Mouse (Mus musculus) yolk sac, embryonic 10.5 days (tissue): ENCODE data around the gene Pold1.

Experiments
- DNase-seq: peaks from one replicate; pipeline ENCODE4 v3.0.0-alpha.2; 2017; ENCODE audit warnings: low spot score

Gene Pold1

DNA sequence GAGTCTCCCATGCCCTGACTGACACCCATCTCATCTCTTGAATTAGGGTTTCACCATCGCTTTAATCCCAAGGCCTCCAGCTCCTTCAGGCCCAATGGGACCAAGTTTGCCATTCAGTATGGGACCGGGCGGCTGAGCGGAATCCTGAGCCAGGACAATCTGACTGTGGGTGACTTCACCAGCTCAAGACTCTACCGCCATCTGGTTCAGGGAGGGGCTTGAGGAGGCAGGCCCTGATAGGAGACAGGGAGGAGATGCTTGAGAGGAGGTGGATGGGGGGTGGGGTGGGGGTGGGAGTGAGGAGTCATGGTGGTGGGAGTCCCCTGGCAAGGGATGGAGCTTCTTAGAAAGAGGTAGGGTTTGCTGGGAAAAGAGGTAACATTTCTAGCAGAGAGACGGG, 33.0 kb upstream of the Pold1 start:
- no peak for DNase-seq

GRCm38 (mm10) chr7:44576333-44576844, 27.7 kb upstream of the Pold1 start:
- no peak for DNase-seq

DNA sequence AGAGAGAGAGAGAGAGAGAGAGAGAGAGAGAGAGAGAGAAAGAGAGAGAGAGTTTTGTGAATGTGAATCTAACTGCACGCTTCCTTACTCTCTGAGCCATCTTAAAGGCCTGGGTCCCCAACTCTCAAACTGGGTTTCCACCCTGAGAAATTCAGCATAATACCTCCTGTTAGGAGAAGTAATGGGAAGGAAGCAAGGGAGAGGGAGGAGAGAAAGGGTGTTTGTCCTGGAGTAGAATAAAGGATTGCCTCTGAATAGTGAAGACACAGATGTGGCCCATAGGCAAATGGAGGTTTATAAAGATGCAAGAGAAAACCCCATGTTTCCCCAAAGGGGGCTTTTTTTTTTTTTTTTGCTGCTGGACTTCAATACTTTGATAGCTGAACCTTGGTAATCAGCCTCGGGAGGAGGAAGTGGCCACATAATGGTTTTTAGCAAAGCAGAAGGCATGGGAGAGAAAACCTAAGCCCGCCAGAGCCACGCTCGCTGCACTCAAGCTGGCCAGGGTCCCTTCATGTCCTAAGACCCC, 24.4 kb upstream of the Pold1 start:
- no peak for DNase-seq

DNA sequence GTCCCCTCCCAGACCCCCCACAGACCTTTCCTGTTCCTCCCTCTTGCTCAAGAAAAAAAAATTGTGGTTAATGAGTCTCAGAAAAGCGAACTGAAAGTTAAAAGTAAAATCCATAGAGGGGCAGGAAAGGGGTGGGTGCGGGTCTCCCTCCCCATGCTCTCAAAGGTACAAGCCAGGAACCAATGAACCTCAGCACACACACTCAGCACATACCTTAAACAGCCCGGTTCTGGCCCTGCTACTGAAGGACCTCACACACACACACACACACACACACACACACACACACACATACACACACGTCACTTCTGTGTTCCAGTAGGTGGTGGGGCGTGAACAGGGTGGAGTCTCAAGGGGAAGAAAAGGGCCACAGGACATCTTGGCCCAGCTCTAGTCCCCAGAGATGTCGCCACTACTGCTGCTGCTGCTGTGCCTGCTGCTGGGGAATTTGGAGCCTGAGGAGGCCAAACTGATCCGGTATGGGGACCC, 23.6 kb upstream of the Pold1 start, which contains the start of gene Napsa:
Napsa (plus strand) TSS at position 168 of the 489 bp plus-strand sequence.
- DNase-seq, result no peak

DNA sequence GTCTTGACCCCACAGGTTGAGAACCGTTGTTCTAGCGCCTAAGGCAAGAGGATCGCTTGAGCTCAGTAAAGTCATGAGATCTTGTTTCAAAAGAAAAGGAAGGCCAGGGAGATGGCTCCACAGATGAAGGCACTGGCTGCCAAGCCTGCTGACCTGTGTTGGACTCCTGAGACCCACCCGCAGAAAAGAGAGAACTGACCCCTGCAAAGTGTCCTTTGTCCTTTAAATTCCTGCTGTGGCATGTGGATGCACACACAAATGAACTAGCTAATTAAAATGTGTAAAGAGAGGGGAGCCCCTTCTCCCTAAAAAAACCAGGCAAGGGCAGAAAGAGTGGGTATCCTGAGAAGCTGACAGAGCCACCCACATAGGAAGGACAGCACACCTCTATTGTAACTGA, 23.2 kb upstream of the Pold1 start:
- no peak for DNase-seq

- no peak for DNase-seq
Measured at GRCm38 (mm10) chr7:44570989-44571388, 22.3 kb upstream of the Pold1 start.

DNA sequence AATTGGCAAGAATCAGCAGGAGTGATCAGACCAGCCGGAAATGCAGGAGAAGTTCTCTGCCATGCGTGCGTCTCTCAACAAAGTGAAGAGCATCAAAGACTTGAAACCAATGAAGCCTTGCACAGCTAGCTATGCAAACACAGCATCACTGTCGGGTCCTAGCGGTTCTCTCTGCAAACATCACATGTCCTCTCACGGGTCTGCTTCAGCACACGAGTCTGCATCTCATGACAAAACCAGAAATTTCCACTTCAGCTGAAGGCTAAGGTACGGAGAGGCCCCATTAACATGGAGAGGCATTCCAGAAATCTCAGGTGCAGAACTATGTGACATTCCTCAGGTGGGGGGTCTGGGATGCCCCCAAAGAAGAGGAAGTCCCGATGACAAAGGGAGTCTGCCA, 20.2 kb upstream of the Pold1 start:
- DNase-seq, result no peak

DNA sequence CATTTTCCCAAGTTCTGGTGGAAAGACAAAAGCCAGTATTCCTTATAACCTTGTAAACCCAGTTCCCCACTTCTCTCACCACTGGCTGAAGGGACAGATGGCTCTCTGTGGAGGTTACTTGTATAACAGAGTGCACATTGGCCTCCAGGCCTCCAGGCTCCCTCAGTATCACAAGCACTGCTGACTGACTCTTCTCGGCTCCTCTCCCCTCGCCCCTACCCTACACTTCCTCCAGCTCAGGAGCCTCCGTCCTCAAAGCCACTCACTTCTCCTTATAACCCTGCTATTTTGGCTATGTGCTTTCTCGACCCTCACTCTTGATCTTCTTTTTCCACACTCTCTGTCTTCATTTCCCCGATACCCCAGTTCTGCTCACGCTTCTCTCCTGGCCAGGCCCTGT, 16.8 kb upstream of the Pold1 start:
- DNase-seq, result no peak

DNA sequence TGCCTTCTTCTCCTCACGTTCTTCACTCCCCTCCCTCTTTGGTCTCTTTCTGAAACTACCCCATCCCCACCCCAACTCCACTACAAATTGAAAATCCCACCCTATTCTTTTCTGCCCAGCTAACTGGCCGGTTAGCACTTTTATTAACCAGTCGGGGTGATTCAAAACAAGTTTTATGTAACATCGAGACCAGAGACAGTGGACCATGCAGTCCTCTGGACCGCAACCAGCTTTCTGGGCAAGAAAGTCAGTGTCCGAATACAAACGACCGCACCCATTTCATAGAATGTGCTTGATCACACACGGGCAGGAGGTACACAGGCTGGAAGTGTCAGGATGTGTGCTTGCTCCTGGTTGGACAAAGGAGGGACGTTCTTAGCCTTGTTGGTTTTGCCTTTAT, 15.8 kb upstream of the Pold1 start:
- DNase-seq, result no peak

- no peak for DNase-seq
Measured at GRCm38 (mm10) chr7:44563284-44563683, 14.6 kb upstream of the Pold1 start.

DNA sequence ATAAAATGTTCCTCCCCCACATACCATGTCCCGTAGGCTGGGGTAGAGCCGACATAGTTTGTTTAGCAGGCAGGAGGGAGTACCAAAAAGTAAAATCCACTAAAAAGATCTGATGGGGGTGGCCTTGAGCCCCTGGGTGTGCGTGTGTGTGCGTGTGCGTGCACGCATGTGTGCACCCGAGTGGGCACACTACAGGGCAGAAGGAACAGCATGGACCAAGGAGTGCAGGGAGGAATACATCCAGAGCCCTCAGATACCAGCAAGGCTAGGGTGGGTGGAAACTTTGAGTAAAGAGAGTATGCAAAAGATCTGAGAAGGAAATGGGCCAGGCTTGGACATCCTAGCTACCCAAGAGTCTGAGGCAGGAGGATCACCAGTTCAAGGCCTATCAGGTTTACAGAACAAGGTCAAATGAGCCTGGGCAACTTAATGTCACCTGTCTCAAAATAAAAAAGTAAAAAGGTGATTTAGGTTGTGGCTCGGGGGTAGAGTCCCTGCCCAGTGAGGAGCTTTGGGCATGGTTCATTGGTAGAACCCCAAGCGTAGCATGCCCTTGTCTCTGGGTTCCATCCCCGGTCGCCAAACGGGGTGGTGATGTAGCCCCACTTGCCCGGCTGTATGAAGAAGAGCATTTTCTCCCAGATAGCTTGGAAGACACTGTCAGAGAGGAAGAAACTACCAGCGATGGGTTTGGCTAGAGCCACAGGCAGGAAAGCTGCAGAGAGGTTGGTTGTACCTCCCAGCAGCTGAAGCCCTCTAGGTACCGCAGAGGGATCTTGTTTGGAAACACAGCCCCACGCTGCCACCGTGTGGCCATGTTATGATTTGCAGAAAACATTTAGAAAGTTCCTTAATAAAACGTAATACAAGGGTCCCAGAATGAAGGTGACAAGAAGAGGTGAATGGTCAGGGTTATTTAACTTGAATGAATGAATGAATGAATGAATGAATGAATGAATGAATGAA, 12.1 kb upstream of the Pold1 start:
- DNase-seq, result peak; percentile 53

DNA sequence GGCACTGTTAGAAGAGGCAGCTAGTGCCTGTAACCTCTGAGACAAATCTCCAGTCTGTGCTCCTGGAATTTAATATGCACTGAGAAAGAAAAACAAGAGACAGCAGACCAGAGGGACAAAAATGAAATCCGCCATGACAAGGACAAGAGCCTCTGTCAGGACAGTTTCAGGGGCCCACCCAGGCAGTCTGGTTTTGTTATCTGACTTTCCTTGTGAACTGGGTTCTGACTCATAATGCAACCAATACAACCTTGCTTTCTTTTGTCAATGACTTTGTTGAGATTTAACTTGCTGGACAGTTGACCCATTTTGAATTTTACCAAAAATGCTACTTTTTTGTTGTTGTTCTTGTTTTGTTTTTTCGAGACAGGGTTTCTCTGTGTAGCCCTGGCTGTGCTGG, 9.0 kb upstream of the Pold1 start:
- no peak for DNase-seq

GRCm38 (mm10) chr7:44553826-44554225, 5.2 kb upstream of the Pold1 start, which contains the start of gene Nr1h2:
TSS of gene Nr1h2 (minus strand) at chr7:44553951.
- DNase-seq, result peak; percentile 92

GRCm38 (mm10) chr7:44553196-44553764, 4.6 kb upstream of the Pold1 start:
- DNase-seq, result peak; percentile 88

DNA sequence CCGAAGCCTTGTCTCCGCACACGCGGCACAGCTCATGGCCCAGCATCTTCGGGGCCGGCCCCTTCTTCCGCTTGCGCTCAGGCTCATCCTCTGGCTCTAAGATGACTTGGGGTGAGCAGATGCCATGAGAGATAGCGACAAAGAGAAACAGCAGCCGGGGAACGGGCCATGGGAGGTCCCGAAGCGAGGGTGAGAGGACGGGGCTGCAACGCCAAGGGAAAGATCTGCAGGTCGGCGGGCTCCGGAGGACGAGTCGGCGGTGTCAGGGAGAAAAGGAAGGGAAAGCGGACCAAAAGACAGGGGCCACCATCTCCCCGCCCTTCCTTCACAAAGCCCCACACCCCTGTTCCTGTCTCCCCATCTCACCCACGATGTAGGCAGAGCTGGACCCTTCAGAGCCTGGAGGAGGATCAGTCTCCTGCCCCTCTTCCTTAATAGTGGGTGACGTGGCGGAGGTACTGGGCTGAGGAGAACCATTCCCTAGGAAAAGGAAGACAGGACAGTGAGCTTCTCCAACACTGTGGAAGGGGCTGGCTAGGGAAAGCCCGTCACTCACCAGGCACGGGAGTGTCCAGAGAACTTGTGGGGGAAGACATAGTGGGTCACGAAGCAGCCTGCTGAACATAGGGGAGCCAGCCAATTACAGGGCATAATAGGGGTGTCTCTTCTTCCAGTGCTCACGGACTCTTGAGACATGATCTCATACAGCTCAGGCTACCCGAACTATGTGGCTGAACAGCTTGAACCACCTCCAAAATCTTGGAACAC, 3.7 kb upstream of the Pold1 start:
- DNase-seq, result no peak

- no peak for DNase-seq
Measured at GRCm38 (mm10) chr7:44551731-44552130, 3.1 kb upstream of the Pold1 start.

- no peak for DNase-seq
Measured at GRCm38 (mm10) chr7:44551301-44551700, 2.7 kb upstream of the Pold1 start.

DNA sequence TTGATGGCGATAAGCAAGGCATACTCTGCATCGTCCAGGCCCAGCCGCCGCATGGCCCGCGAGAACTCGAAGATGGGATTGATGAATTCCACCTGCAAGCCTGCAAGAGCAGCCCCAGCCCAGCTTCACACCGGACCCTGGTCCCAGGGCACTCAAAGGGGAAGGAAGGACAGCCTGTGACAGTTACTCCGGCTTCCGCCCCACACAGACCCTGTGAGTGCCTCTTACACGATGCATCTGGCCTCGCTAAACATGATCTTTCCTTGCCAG, 1.7 kb upstream of the Pold1 start:
- DNase-seq, result no peak

DNA sequence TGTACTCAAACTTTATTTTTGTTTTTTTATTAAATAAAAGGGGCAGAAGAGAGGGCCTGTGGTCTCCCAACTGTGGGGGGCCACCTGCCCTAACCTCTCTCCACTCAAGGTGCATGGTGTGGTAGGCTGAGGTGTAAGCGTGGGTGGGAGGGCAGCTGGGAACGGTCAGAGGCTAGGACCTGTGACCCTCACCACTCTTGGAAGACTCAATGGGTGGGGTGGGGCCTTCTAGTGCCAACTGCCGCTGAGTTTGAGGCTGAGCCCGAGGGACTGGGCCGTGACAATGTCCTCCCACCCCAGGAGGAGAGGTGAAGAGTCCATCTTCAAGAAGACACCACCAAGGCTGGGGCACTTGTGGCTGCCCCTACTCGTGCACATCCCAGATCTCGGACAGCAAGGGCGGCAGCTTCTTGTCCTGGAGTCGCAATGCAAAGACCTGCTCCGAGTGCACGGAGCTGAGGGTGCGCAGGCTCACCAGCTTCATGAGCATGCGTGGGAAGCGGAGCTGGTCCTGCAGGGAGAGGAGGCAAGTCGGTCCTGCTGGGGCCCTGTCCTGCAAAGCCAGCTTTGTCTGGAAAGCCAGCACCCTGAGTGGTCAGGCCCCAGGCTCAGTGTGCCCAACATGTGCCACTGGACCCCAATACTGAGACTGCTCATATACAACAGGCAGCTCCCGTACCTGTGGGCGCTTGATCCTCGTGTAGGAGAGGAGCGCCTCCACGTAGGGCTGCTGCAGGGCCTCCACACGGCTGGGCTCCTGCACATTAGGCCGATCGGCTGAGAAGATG, 1.2 kb upstream of the Pold1 start:
- no peak for DNase-seq

DNA sequence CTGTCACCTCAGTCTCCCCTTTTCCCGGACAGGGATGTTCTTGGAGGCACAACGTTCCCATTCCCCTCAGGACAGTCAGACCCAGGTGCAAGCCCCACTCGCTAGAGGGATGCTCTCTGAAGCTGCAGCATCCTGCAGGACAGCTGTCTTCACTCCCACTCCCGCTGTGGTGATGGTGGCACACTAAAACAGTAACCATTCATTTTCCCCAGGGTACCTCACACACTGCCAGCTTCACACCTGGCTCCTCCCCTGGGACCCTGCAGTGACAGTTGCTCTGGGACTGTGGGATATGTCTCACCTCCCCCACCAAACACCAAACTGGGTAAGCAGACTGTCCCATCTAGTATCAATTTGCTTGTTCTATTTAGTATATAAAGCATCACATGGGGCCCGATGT, 924 bp downstream of the Pold1 start:
- no peak for DNase-seq

DNA sequence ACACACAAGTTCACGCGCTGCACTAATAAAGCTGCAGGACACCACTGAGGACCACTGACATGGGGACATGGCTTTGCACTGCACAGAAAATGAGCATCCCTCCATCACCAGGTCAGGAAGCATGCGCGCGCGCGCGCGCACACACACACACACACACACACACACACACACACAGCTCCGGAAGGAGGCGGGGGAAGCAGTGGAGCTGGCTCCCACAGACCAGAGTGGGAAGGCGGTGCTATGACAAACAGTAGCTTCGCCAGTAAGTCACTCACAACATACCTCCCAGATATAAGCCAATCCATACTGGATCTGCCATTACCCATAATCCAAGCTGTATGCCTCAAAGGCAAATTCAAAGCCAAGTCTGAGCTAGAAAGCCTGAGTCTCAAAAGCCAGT, 1.6 kb downstream of the Pold1 start:
- no peak for DNase-seq
